Mouse (Mus musculus): ENCODE measurements at regions not wholly inside any gene's neighbourhood (a gene's known extent, or its start where the extent isn't known, plus 50 kb on each side); places are given as distances from the start of the nearest gene placed in this dataset.

- DNase-seq, result peak in 1 of 2 experiments; percentile 4
Observed at GRCm38 (mm10) chrX:23556271-23556670, 136.6 kb upstream of the Wdr44 start.

- peak in 1 of 2 experiments; percentile 3 for DNase-seq
Observed at GRCm38 (mm10) chrX:23565581-23565980, 127.3 kb upstream of the Wdr44 start.
